8 mouse cellular contexts compared by ENCODE assay signal in the genomic region with DNA sequence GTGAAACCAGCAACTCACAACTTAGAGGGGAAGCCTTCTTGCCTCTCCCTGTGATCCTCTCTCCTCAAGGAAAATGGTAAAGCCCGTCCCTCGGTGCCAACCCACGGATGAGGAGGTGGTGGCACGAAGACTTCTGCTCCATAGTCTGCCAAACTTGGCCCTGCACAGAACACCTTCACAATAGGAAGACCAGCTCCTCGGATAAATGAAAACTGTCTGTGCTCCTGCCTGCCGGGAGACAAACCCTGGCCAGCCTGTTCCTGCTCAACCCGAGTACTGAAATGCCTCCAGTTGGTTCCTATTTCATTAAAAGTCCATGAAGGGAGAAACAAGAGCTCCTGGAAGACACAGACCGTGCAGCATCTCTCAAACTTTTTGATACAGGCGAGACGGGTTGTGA. TPM values are rescaled to one million over a fixed set of nuclear protein-coding genes. Genes with fewer than 3 reads are reported as not detected.
DNase-seq lines count a peak whose midpoint lies in the region; ATAC-seq and TF ChIP-seq lines count a peak whose summit lies in the region.

No protein-coding gene starts in this region.

- WGBS in thymus, adult 2 months: 59% methylated on average over 10 of the region's 10 CpGs
- 59% methylated on average over 10 of the region's 10 CpGs for WGBS in liver, embryonic 14.5 days (ENCODE audit: insufficient replicate concordance)

- no peak for TF ChIP-seq EP300 in liver, embryonic 14.5 days (IDR thresholded peaks at IDR 0.05; ENCODE audit: low read depth)

- H3K27me3 ChIP-seq in thymus, adult 2 months (ENCODE audit: control insufficient read depth, insufficient read depth, low read length): no peaks in the 10 kb centered on the region
- peaks cover 22% of the 10 kb centered on the region for H3K27me3 ChIP-seq in liver, embryonic 14.5 days (ENCODE audit: control insufficient read depth, insufficient read depth, low read length)

- TF ChIP-seq CTCF in gastrocnemius, adult 2 months (IDR thresholded peaks at IDR 0.05): no peak
- TF ChIP-seq CTCF in thymus, adult 2 months (IDR thresholded peaks at IDR 0.05; ENCODE audit: borderline replicate concordance, control insufficient read depth, extremely low read depth, insufficient read depth, low read length, poor library complexity): no peak
- no peak for TF ChIP-seq CTCF in liver, embryonic 14.5 days (IDR thresholded peaks at IDR 0.05; ENCODE audit: low read depth)

- H3K27ac ChIP-seq in gastrocnemius, adult 2 months: peak overlapping the region; percentile 73
- no peak overlapping the region for H3K27ac ChIP-seq in thymus, adult 2 months (ENCODE audit: control insufficient read depth, insufficient read depth, low read length)
- H3K27ac ChIP-seq in liver, embryonic 14.5 days: no peak overlapping the region

- peak overlapping the region; percentile 50 for H3K4me2 ChIP-seq in liver, embryonic 14.5 days (ENCODE audit: low read depth)

- no peak for TF ChIP-seq POLR2A in thymus, adult 2 months (IDR thresholded peaks at IDR 0.05; ENCODE audit: control insufficient read depth, extremely low read depth, insufficient read depth, low read length, poor library complexity)

- peak; percentile 29 for DNase-seq in gastrocnemius, adult 2 months
- no peak for DNase-seq in gastrocnemius, postnatal 14 days
- no peak for DNase-seq in thymus, adult 2 months
- no peak for DNase-seq in thymus, postnatal 0 days (ENCODE audit: low spot score)
- no peak for DNase-seq in liver, embryonic 14.5 days (ENCODE audit: low read depth in 3 of 3, low spot score in 3 of 3)
- no peak for DNase-seq in MN1 (ENCODE audit: low spot score)
- DNase-seq in urinary bladder, postnatal 10 days (ENCODE audit: low spot score): no peak
- no peak for DNase-seq in kidney, adult 9 months

- no peaks in the 10 kb centered on the region for H3K36me3 ChIP-seq in thymus, adult 2 months (ENCODE audit: control insufficient read depth, insufficient read depth, low read length)
- H3K36me3 ChIP-seq in liver, embryonic 14.5 days (replicated peaks; ENCODE audit: control insufficient read depth, insufficient read depth, low read depth): no peaks in the 10 kb centered on the region

- intact Hi-C loops in gastrocnemius, adult 2 months (cut with DNase I): loop anchor here (2.0 kb wide), 1 partner anchor 99 kb away; no protein-coding TSS in a partner anchor
- intact Hi-C loops in gastrocnemius, postnatal 14 days (cut with DNase I; ENCODE audit: low total_unique reads): loop anchor here (5.0 kb wide), 2 partner anchors 80 to 100 kb away; no protein-coding TSS in a partner anchor

- no peaks in the 10 kb centered on the region for H3K9me3 ChIP-seq in liver, embryonic 14.5 days (ENCODE audit: control insufficient read depth, low read length)

- no peak for ATAC-seq in liver, embryonic 14.5 days (ENCODE audit: insufficient read depth)

- peak overlapping the region; percentile 85 for H3K4me3 ChIP-seq in gastrocnemius, adult 2 months
- H3K4me3 ChIP-seq in thymus, adult 2 months (ENCODE audit: control insufficient read depth, insufficient read depth, low read length): peak overlapping the region; percentile 54; the same call in 1 of the 2 replicates
- peak overlapping the region; percentile 44 to 56; a peak in 2 of 4 replicates for H3K4me3 ChIP-seq in liver, embryonic 14.5 days (ENCODE audit: insufficient read depth in 1 of 2, low read depth in 2 of 2, low read length in 2 of 2)

- H3K9ac ChIP-seq in liver, embryonic 14.5 days (replicated peaks): no peak overlapping the region

- H3K4me1 ChIP-seq in thymus, adult 2 months (replicated peaks; ENCODE audit: control insufficient read depth, insufficient read depth, low read length): peaks cover 25% of the 10 kb centered on the region
- H3K4me1 ChIP-seq in liver, embryonic 14.5 days (replicated peaks; ENCODE audit: control insufficient read depth in 2 of 2, insufficient read depth in 2 of 2, low read length in 1 of 2): peaks cover 0 to 7% of the 10 kb centered on the region in 2 experiments; a peak in 2 of 4 replicates

RNA-seq across cellular contexts. Expression of gene Klhl3, which starts 1.2 kb away (rescaled TPM):
- under 1 TPM; 0.36 to 0.67 TPM for total RNA-seq in gastrocnemius, adult 2 months (2021)
- 1 to 10 TPM; 1.0 to 1.2 TPM for total RNA-seq in gastrocnemius, postnatal 14 days (2021)
- 1.9 and 2.0 TPM in 2 replicates for polyA plus RNA-seq in thymus, adult 2 months (2012; rRNA removed)
- 1.4 and 1.8 TPM in 2 replicates for polyA plus RNA-seq in thymus, postnatal 0 days (2015; fragmentation: Nextera tagmentation; extraction: Ambion mirVana)
- 0.42 and 0.44 TPM in 2 replicates for polyA plus RNA-seq in liver, embryonic 14.5 days (2012; rRNA removed)
- 0.51 and 0.63 TPM in 2 replicates for polyA plus RNA-seq in liver, embryonic 14.5 days (2014; fragmentation: Nextera tagmentation; extraction: Ambion mirVana)

RNA-seq across cellular contexts. Expression of gene Hnrnpa0, which starts 16.2 kb away (rescaled TPM):
- total RNA-seq in gastrocnemius, adult 2 months (2021): 10 to 100 TPM; 31.1 to 37.7 TPM
- total RNA-seq in gastrocnemius, postnatal 14 days (2021): 10 to 100 TPM; 57.3 to 65.1 TPM
- 169 and 254 TPM in 2 replicates for polyA plus RNA-seq in thymus, adult 2 months (2012; rRNA removed)
- 41.9 and 52.6 TPM in 2 replicates for polyA plus RNA-seq in thymus, postnatal 0 days (2015; fragmentation: Nextera tagmentation; extraction: Ambion mirVana)
- polyA plus RNA-seq in liver, embryonic 14.5 days (2012; rRNA removed): 44.1 and 62.9 TPM in 2 replicates
- polyA plus RNA-seq in liver, embryonic 14.5 days (2014; fragmentation: Nextera tagmentation; extraction: Ambion mirVana): 9.7 and 10.5 TPM in 2 replicates

RNA-seq across cellular contexts. Expression of gene Idnk, which starts 45.3 kb away (rescaled TPM):
- 10 to 100 TPM in 1 of 2 experiments, 1 to 10 TPM in 1; 8.0 to 10.8 TPM for total RNA-seq in gastrocnemius, adult 2 months (2021)
- total RNA-seq in gastrocnemius, postnatal 14 days (2021): 10 to 100 TPM in 1 of 2 experiments, 1 to 10 TPM in 1; 9.0 to 10.2 TPM
- polyA plus RNA-seq in thymus, adult 2 months (2012; rRNA removed): 53.4 and 57.2 TPM in 2 replicates
- polyA plus RNA-seq in thymus, postnatal 0 days (2015; fragmentation: Nextera tagmentation; extraction: Ambion mirVana): 109 and 117 TPM in 2 replicates
- polyA plus RNA-seq in liver, embryonic 14.5 days (2012; rRNA removed): 5.8 and 6.9 TPM in 2 replicates
- polyA plus RNA-seq in liver, embryonic 14.5 days (2014; fragmentation: Nextera tagmentation; extraction: Ambion mirVana): 17.7 and 18.3 TPM in 2 replicates
